Mouse (Mus musculus) ES-Bruce4 (cell line): ENCODE measurements at regions not wholly inside any gene's neighbourhood (a gene's known extent, or its start where the extent isn't known, plus 50 kb on each side); places are given as distances from the start of the nearest gene placed in this dataset.

Experiments used
- H3K27ac ChIP-seq: 2 replicates; pipeline ENCODE4 v1.5.1; 2012; ENCODE audit warnings: low read length, inconsistent platforms; ENCODE audit not compliant: insufficient read depth
- H3K27me3 ChIP-seq: 2 replicates; pipeline ENCODE4 v1.6.1; 2012; ENCODE audit warnings: mild to moderate bottlenecking, low read length, inconsistent platforms; ENCODE audit not compliant: control insufficient read depth, poor library complexity, insufficient read depth, severe bottlenecking
- H3K36me3 ChIP-seq: 2 replicates; pipeline ENCODE4 v1.6.1; 2012; ENCODE audit warnings: inconsistent platforms, mild to moderate bottlenecking, low read length, moderate library complexity; ENCODE audit not compliant: control insufficient read depth, poor library complexity, insufficient read depth, severe bottlenecking
- H3K4me1 ChIP-seq: one replicate; pipeline ENCODE4 v1.8.1; 2011; ENCODE audit warnings: low read length; ENCODE audit not compliant: control insufficient read depth, insufficient read depth
- H3K4me3 ChIP-seq: 2 replicates; pipeline ENCODE4 v1.5.1; 2011; ENCODE audit warnings: low read depth, mild to moderate bottlenecking, low read length
- H3K9ac ChIP-seq: 2 replicates; pipeline ENCODE4 v1.6.1; 2012; ENCODE audit warnings: low read depth, mild to moderate bottlenecking, inconsistent platforms; ENCODE audit not compliant: poor library complexity, severe bottlenecking
- H3K9me3 ChIP-seq: replicated peaks from 2 replicates; pipeline ENCODE4 v1.6.1; 2012; ENCODE audit warnings: mild to moderate bottlenecking, low read length, inconsistent platforms; ENCODE audit not compliant: control insufficient read depth, poor library complexity, insufficient read depth, severe bottlenecking
- CTCF ChIP-seq: IDR thresholded peaks from one replicate; pipeline ENCODE4 v1.8.1; 2011; ENCODE audit warnings: low read depth, low read length
- EP300 ChIP-seq: IDR thresholded peaks from 2 replicates; pipeline ENCODE4 v1.6.1; 2011; ENCODE audit warnings: low read depth, low read length; ENCODE audit not compliant: insufficient read depth
- POLR2A ChIP-seq: IDR thresholded peaks from one replicate; pipeline ENCODE4 v1.8.1; 2011; ENCODE audit warnings: low read length; ENCODE audit not compliant: insufficient read depth

GRCm38 (mm10) chr4:153552483-153552882, 69.9 kb upstream of the Ajap1 start:
- Histone ChIP-seq H3K9ac (no peak overlapping the region), H3K27me3 (no peaks in the 10 kb centered on the region), H3K27ac (no peak overlapping the region), H3K4me3 (no peak overlapping the region), H3K9me3 (no peaks in the 10 kb centered on the region), H3K36me3 (no peaks in the 10 kb centered on the region), H3K4me1 (no peaks in the 10 kb centered on the region)
- TF ChIP-seq CTCF: no peak
- no peak for TF ChIP-seq EP300
- TF ChIP-seq POLR2A: no peak

- H3K27me3 ChIP-seq: no peaks in the 10 kb centered on the region
- no peaks in the 10 kb centered on the region for H3K9me3 ChIP-seq
- no peak overlapping the region for H3K9ac ChIP-seq
- H3K4me3 ChIP-seq: no peak overlapping the region
- H3K4me1 ChIP-seq: peaks cover 11% of the 10 kb centered on the region
- no peaks in the 10 kb centered on the region for H3K36me3 ChIP-seq
- no peak overlapping the region for H3K27ac ChIP-seq
- no peak for TF ChIP-seq CTCF
- TF ChIP-seq EP300: no peak
- TF ChIP-seq POLR2A: no peak
Measured at GRCm38 (mm10) chr4:153557812-153558608, 75.4 kb upstream of the Ajap1 start.

- no peaks in the 10 kb centered on the region for H3K27me3 ChIP-seq
- H3K36me3 ChIP-seq: no peaks in the 10 kb centered on the region
- H3K9me3 ChIP-seq: no peaks in the 10 kb centered on the region
- H3K4me3 ChIP-seq: no peak overlapping the region
- no peak overlapping the region for H3K27ac ChIP-seq
- H3K4me1 ChIP-seq: peaks cover 11% of the 10 kb centered on the region
- no peak overlapping the region for H3K9ac ChIP-seq
- no peak for TF ChIP-seq CTCF
- no peak for TF ChIP-seq POLR2A
- TF ChIP-seq EP300: no peak
Measured at GRCm38 (mm10) chr4:153559568-153559967, 77.0 kb upstream of the Ajap1 start.

- Histone ChIP-seq H3K36me3 (no peaks in the 10 kb centered on the region), H3K27me3 (no peaks in the 10 kb centered on the region), H3K4me1 (peaks cover 11% of the 10 kb centered on the region), H3K9ac (no peak overlapping the region), H3K4me3 (no peak overlapping the region), H3K27ac (no peak overlapping the region), H3K9me3 (no peaks in the 10 kb centered on the region)
- no peak for TF ChIP-seq CTCF
- no peak for TF ChIP-seq EP300
- TF ChIP-seq POLR2A: no peak
Measured at GRCm38 (mm10) chr4:153560193-153560592, 77.6 kb upstream of the Ajap1 start.

GRCm38 (mm10) chr4:153560956-153561355, 78.3 kb upstream of the Ajap1 start:
- H3K9me3 ChIP-seq: no peaks in the 10 kb centered on the region
- H3K36me3 ChIP-seq: no peaks in the 10 kb centered on the region
- H3K27me3 ChIP-seq: no peaks in the 10 kb centered on the region
- peaks cover 11% of the 10 kb centered on the region for H3K4me1 ChIP-seq
- no peak overlapping the region for H3K4me3 ChIP-seq
- no peak overlapping the region for H3K27ac ChIP-seq
- H3K9ac ChIP-seq: no peak overlapping the region
- TF ChIP-seq EP300 (no peak), CTCF (no peak), POLR2A (no peak)

GRCm38 (mm10) chr4:153561991-153562390, 79.4 kb upstream of the Ajap1 start:
- Histone ChIP-seq H3K27ac (no peak overlapping the region), H3K9me3 (no peaks in the 10 kb centered on the region), H3K9ac (no peak overlapping the region), H3K4me1 (peaks cover 11% of the 10 kb centered on the region), H3K4me3 (no peak overlapping the region), H3K27me3 (no peaks in the 10 kb centered on the region), H3K36me3 (no peaks in the 10 kb centered on the region)
- TF ChIP-seq CTCF (no peak), EP300 (no peak), POLR2A (no peak)
